Mouse (Mus musculus) cerebellum, adult 2 months (tissue): ENCODE measurements at regions not wholly inside any gene's neighbourhood (a gene's known extent, or its start where the extent isn't known, plus 50 kb on each side); places are given as distances from the start of the nearest gene placed in this dataset.
A peak's percentile ranks its signal among the peaks of the same experiment; 100 is the strongest.

Experiments
- DNase-seq, 2 experiments: peaks; one replicate each; pipeline ENCODE4 v3.0.0; 2021
- H3K27ac ChIP-seq: fragments of 200-500 bp; 2 replicates; pipeline ENCODE4 v1.5.1; 2012; ENCODE audit warnings: low read length, control low read depth, inconsistent platforms; ENCODE audit not compliant: insufficient read depth
- H3K27me3 ChIP-seq: fragments of 200-500 bp; 2 replicates; pipeline ENCODE4 v1.6.1; 2012; ENCODE audit warnings: inconsistent platforms, mild to moderate bottlenecking, low read length, moderate library complexity; ENCODE audit not compliant: control insufficient read depth, insufficient read depth
- H3K4me1 ChIP-seq: fragments of 200-500 bp; 2 replicates; pipeline ENCODE4 v1.6.1; 2011; ENCODE audit warnings: low read length; ENCODE audit not compliant: control insufficient read depth, insufficient read depth
- H3K4me3 ChIP-seq: fragments of 200-500 bp; replicated peaks from 2 replicates; pipeline ENCODE3; 2011; ENCODE audit warnings: mild to moderate bottlenecking, low read depth, low read length, control low read depth; ENCODE audit not compliant: insufficient read depth
- CTCF ChIP-seq: fragments of 200-500 bp; IDR thresholded peaks from 2 replicates; pipeline ENCODE4 v1.5.1; 2011; ENCODE audit warnings: low read depth, mild to moderate bottlenecking, control low read depth, low read length, moderate library complexity, borderline replicate concordance; ENCODE audit not compliant: insufficient read depth
- POLR2A ChIP-seq: fragments of 200-500 bp; IDR thresholded peaks from 2 replicates; pipeline ENCODE4 v1.6.1; 2011; ENCODE audit warnings: low read length, control low read depth, borderline replicate concordance; ENCODE audit not compliant: insufficient read depth
- WGBS: fragments of 180-500 bp; shearing (Covaris S2); methylation state at CpG from one replicate; pipeline ENCODE4 v1.1.7; 2018; 5-methylcytosine and 5-hydroxymethylcytosine counted together

DNA sequence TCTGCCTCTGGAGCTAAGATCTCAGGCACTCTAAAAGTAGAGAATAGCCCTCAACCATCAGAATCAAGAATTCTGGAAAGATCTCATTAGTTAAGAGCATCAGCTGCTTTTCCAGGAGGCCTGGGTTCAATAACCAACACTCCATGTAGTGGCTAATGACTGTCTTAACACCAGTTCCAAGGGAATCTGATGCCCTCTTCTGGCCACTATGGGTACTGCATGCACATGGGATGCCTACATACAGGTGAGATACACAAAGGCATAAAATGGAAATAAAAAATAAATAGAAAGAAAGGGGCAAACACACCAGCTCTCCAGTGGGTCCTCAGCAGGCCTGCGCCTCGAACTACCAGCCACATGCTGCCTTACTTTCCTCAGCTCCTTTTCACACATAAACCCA is 73.3 kb upstream of the Plet1 start:
- no peak for DNase-seq
- Histone ChIP-seq H3K4me3 (no peak overlapping the region), H3K4me1 (no peaks in the 10 kb centered on the region), H3K27me3 (no peaks in the 10 kb centered on the region), H3K27ac (no peak overlapping the region)
- 98% methylated on average over 2 of the region's 2 CpGs for WGBS
- peak; percentile 10; the same call in 1 of the 2 replicates for TF ChIP-seq CTCF
- TF ChIP-seq POLR2A, result no peak

DNA sequence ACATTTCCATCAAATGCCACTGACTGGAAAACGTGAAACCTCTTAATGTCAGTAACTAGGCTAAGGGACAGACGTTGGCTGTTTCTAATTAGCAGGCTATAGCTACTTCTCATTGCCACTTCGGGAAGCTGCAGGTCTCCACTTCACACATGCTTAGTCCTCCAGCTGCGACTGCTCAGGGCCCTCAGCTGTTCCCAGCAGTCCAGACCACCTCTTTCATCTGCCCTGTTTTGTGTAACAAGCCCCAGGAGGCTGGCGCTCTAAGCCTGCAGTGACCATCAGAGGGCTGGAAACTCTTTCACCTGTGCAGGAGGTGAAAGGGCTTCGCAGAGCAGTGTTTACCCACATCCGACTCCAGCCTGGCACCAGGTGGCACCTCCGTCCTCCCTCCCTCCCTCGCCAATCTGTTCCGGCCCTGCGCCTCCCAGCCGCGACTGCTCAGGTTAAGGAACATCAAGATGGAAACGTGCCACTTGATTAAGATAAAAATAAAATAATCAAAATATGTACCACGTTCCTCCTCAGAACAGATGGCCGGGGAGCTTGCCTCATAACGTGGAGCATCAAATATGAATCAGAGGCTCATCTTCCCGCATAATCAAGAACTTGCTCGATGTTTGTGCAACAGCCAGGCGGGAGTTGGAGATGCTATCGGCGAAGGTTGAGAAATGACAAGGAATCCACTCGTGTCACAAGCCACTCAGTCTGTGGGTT is 72.6 kb upstream of the Plet1 start:
- WGBS, result 43% methylated on average over 23 of the region's 23 CpGs
- Histone ChIP-seq H3K4me1 (no peaks in the 10 kb centered on the region), H3K27me3 (no peaks in the 10 kb centered on the region), H3K4me3 (no peak overlapping the region), H3K27ac (no peak overlapping the region)
- peak; percentile 36 to 38 for DNase-seq
- TF ChIP-seq CTCF, result no peak
- no peak for TF ChIP-seq POLR2A

DNA sequence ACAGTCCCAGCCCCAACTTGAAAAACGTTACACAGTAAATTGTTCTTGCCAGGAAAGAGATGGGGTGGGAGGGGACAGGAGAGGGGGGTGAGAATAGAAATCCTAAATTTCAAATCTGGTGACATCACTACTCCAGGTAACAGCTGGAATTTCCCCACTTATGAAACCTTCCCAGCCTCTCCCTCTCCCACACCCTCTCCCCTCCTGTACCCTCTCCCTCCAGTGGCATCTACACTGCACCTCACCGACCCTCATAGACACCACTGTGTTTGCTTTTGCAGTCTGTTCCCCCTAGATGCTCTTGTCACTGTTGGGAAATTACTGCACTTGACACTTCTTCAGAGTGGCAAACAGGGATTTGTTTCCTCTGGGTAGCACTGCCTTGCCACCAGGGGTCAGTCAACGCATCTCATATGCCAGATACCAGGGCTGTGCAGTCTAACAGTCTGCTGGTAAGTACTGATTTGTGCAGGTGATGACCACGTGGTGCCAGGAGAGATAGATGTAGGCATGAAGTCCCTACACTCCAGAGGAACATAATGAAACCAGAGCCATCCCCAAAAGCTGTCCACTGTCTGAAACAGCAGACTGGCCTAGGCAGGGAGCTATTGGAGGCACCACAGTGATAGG is 68.3 kb upstream of the Plet1 start:
- H3K27ac ChIP-seq, result no peak overlapping the region
- no peak for DNase-seq
- no peaks in the 10 kb centered on the region for H3K27me3 ChIP-seq
- WGBS, result 56% methylated on average over 4 of the region's 4 CpGs
- TF ChIP-seq CTCF (no peak), POLR2A (no peak)
- no peaks in the 10 kb centered on the region for H3K4me1 ChIP-seq
- H3K4me3 ChIP-seq, result no peak overlapping the region

DNA sequence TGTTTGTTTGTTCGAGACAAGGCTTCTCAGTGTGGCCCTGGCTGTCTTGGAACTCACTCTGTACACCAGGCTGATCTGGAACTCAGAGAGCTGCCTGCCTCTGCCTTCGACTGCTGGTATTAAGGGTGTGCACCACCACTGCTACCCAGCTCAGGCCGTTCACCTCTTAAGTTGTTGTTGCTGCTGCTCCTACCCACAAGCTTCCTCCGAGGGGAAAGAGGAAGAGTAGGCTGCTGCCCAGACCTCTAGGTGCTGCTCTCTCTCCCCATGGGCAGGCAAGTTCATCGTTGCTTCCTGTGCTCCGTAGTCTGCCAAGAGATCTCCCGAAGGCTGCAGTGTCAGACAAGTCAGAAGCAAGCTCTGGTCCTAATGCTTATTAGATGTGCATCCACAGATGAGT is 64.2 kb upstream of the Plet1 start:
- WGBS, result 85% methylated on average over 7 of the region's 7 CpGs
- no peak for DNase-seq

DNA sequence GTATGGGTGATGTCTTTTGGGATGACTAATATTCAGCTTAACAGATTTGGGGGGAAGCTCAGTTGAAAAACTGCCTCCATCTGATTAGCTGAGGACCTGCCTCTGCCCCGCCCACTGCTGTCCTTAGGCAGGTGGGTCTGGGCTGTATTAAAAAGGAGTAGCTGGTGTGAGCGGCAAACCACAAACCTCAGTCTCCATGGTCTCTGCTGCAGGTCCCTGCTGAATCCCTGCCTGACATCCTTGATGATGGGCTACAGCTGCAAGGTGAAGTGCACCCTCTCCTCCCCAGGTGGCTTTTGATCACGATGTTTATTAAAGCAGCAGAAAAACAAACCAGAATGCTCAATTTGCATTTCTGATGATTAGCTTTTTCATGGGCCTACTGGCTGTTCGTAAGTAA is 60.8 kb upstream of the Plet1 start:
- Histone ChIP-seq H3K4me3 (no peak overlapping the region), H3K27me3 (no peaks in the 10 kb centered on the region), H3K4me1 (no peaks in the 10 kb centered on the region), H3K27ac (no peak overlapping the region)
- WGBS, result 78% methylated on average over 4 of the region's 4 CpGs
- no peak for DNase-seq
- TF ChIP-seq POLR2A, result no peak

More for the DNA sequence above, 64.2 kb upstream of the Plet1 start:
- Histone ChIP-seq H3K27ac (no peak overlapping the region), H3K27me3 (no peaks in the 10 kb centered on the region), H3K4me1 (no peaks in the 10 kb centered on the region), H3K4me3 (no peak overlapping the region)
- TF ChIP-seq POLR2A, result no peak
- no peak for TF ChIP-seq CTCF

DNA sequence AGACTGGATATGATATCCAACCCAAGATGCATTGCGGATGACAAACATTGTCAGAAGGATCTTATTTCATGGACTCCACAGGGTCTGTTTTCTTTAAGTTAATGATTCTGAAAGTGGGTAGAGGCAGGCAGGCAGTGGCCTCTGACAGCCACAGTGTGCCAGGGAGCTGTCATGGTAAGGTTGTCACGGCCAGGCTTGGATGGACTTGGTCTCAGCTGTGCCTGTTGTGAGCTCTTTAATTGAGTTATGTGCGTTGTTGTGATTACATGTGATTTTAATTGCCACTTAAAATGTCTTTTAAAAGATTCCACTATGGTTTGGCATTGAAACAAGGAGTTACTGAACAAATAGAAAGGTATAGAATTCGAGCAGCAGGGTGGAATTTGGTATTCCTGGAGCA is 60.3 kb upstream of the Plet1 start:
- H3K4me1 ChIP-seq, result no peaks in the 10 kb centered on the region
- 64% methylated on average over 4 of the region's 4 CpGs for WGBS
- no peak for TF ChIP-seq CTCF
- no peak for TF ChIP-seq POLR2A
- DNase-seq, result no peak
- H3K4me3 ChIP-seq, result no peak overlapping the region
- H3K27me3 ChIP-seq, result no peaks in the 10 kb centered on the region
- H3K27ac ChIP-seq, result no peak overlapping the region

DNA sequence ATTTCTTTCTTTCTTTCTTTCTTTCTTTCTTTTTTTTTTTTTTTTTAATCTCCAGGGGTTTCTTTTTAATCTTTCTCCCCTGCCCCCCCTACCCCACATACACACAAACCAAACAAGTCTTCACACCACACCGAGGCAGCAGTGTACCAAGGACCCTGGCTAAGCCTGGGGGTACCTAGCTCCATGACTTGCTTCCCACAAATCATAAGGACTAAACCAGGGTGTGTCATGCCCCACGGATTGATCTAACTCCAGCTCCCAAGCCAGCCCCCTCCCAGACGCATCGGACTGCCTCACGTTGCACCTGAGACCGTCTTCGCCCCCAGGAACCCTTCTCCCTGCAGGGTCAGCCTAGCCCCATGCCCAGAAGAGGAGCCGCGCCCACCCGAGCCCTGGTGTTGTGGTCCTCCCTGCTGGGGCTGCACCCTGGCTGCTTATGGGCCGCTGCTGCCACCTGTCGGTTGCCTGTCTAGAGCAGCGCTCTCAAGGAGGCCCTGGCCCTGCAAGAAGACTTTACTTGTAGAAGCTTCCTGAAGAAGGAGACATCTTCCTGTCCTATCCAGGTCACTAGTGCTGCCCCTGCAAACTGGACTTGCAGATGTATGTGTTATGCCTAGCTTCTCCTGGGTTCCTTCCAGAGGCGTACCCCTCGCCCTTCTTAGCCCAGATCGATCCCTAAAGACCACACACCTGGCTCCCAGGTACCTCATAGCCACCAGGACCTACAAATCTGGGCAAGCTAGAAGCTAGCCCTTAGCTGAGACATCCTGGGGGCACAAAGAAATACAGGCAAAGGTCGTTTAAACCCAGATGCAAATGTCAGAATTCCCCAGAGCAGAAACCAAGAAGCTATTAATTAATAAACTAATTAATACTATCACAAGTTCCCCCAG is 56.2 kb upstream of the Plet1 start:
- no peaks in the 10 kb centered on the region for H3K4me1 ChIP-seq
- 17% methylated on average over 17 of the region's 17 CpGs for WGBS
- no peak overlapping the region for H3K27ac ChIP-seq
- no peak for TF ChIP-seq POLR2A
- TF ChIP-seq CTCF, result peak; percentile 83
- H3K4me3 ChIP-seq, result peak overlapping the region; percentile 44
- DNase-seq, result peak; percentile 49 to 63
- no peaks in the 10 kb centered on the region for H3K27me3 ChIP-seq
